Comparison of ENCODE assay signal across 8 mouse cellular contexts in genomic region chr6:6955764-6956561, GRCm38 (mm10). TPM values are rescaled to one million over a fixed set of nuclear protein-coding genes. Genes with fewer than 3 reads are reported as not detected.
A peak's percentile ranks its signal among the peaks of the same experiment; 100 is the strongest.
DNase-seq lines count a peak whose midpoint lies in the region; ATAC-seq lines count a peak whose summit lies in the region.

Gene Sdhaf3, plus strand, starts transcription at chr6:6956004.

- peak; percentile 96 for ATAC-seq in megakaryocyte progenitor cell, adult 5-6 weeks (replicated peaks; ENCODE audit: poor library complexity)

- peak; percentile 99 for DNase-seq in adipocyte (ENCODE audit: low spot score)
- peak; percentile 98 for DNase-seq in embryo, embryonic 10 days (ENCODE audit: low spot score)
- peak; percentile 94 for DNase-seq in gastrocnemius, postnatal 10 days
- DNase-seq in induced T-regulatory cell, adult 2 months (ENCODE audit: low read depth) = peak; percentile 96
- peak; percentile 91 to 97 for DNase-seq in left cerebral cortex, adult 9 months (ENCODE audit: low spot score in 2 of 2)
- DNase-seq in right cerebral cortex, postnatal 14 days = peak; percentile 93
- DNase-seq in urinary bladder, postnatal 36 days (ENCODE audit: low spot score in 2 of 2) = peak; percentile 94 to 95

RNA-seq across cellular contexts. Expression of gene Sdhaf3, which starts in this region (rescaled TPM):
- 1 to 10 TPM; 3.7 TPM for total RNA-seq in gastrocnemius, postnatal 10 days (2021)
- total RNA-seq in megakaryocyte progenitor cell, adult 5-6 weeks (2015) = 4.1 and 7.3 TPM in 2 replicates
- 3.7 and 4.0 TPM in 2 replicates for total RNA-seq in megakaryocyte progenitor cell, adult 5-6 weeks (2017)

Comparison
In these comparisons a context has a peak if more than half of its experiments do, and no peak if none do; other contexts are left out.
1. Peak in every context shown above with its lines: DNase-seq and ATAC-seq.